ENCODE assay signal across 21 mouse cellular contexts in genomic region chr8:90513102-90513501, GRCm38 (mm10).
A peak's percentile ranks its signal among the peaks of the same experiment; 100 is the strongest.
DNase-seq lines count a peak whose midpoint lies in the region; ATAC-seq and TF ChIP-seq lines count a peak whose summit lies in the region.
"Had no signal": no experiment of that assay in that cellular context is flagged by ENCODE, and none has a peak within 500 bp of the region (broad histone marks: within the 10 kb centered on the region; RNA-seq: fewer than 3 reads in every experiment).

No protein-coding gene starts in this region.

- H3K27me3 ChIP-seq in cerebellum, adult 2 months (ENCODE audit: control insufficient read depth, insufficient read depth, low read length), result no peaks in the 10 kb centered on the region; the same call in 1 of the 2 replicates
- no peaks in the 10 kb centered on the region for H3K27me3 ChIP-seq in neural tube, embryonic 13.5 days
- H3K27me3 ChIP-seq in neural tube, embryonic 15.5 days (replicated peaks), result no peaks in the 10 kb centered on the region
- H3K27me3 ChIP-seq: heart, embryonic 12.5 days; liver, embryonic 12.5 days had no signal

- no peaks in the 10 kb centered on the region for H3K4me1 ChIP-seq in cerebellum, adult 2 months (ENCODE audit: control insufficient read depth, insufficient read depth, low read length)
- H3K4me1 ChIP-seq in neural tube, embryonic 13.5 days (replicated peaks), result peaks cover 25% of the 10 kb centered on the region
- H3K4me1 ChIP-seq in neural tube, embryonic 15.5 days, result peaks cover 19% of the 10 kb centered on the region
- H3K4me1 ChIP-seq: heart, embryonic 12.5 days; liver, embryonic 12.5 days had no signal

- no peak overlapping the region for H3K9ac ChIP-seq in neural tube, embryonic 13.5 days
- no peak overlapping the region for H3K9ac ChIP-seq in neural tube, embryonic 15.5 days (replicated peaks)
- H3K9ac ChIP-seq: heart, embryonic 12.5 days; liver, embryonic 12.5 days had no signal

- no peaks in the 10 kb centered on the region for H3K9me3 ChIP-seq in neural tube, embryonic 13.5 days
- H3K9me3 ChIP-seq in neural tube, embryonic 15.5 days (replicated peaks), result no peaks in the 10 kb centered on the region
- H3K9me3 ChIP-seq: heart, embryonic 12.5 days; liver, embryonic 12.5 days had no signal

- no peak overlapping the region for H3K4me2 ChIP-seq in neural tube, embryonic 13.5 days
- peak overlapping the region; percentile 19; the same call in 1 of the 2 replicates for H3K4me2 ChIP-seq in neural tube, embryonic 15.5 days
- H3K4me2 ChIP-seq: heart, embryonic 12.5 days; liver, embryonic 12.5 days had no signal

- peak; percentile 7 for DNase-seq in cerebellum, adult 9-10 months
- DNase-seq in cerebellum, adult 2 months, result no peak
- DNase-seq in layer of hippocampus, adult 11-12 months (ENCODE audit: low spot score), result peak; percentile 58
- DNase-seq in layer of hippocampus, adult 9-10 months (ENCODE audit: low spot score), result no peak
- no peak for DNase-seq in neural tube, embryonic 10.5 days (ENCODE audit: extremely low spot score, low spot score)
- DNase-seq: adrenal gland, adult 2 months; cerebellum, postnatal 36 days; gastrocnemius, adult 2 months; heart, postnatal 14 days; kidney, adult 2 months; kidney, postnatal 25 days; lung, adult 2 months; retina, postnatal 1 day; right cerebral cortex, postnatal 4 days had no signal

- H3K4me3 ChIP-seq in cerebellum, adult 2 months (replicated peaks; ENCODE audit: insufficient read depth, low read depth, low read length), result no peak overlapping the region
- no peak overlapping the region for H3K4me3 ChIP-seq in neural tube, embryonic 13.5 days
- no peak overlapping the region for H3K4me3 ChIP-seq in neural tube, embryonic 15.5 days (replicated peaks)
- H3K4me3 ChIP-seq: gastrocnemius, adult 2 months; heart, embryonic 12.5 days; liver, embryonic 12.5 days; myocyte had no signal

- H3K36me3 ChIP-seq in neural tube, embryonic 13.5 days, result no peaks in the 10 kb centered on the region
- no peaks in the 10 kb centered on the region for H3K36me3 ChIP-seq in neural tube, embryonic 15.5 days
- H3K36me3 ChIP-seq: heart, embryonic 12.5 days; liver, embryonic 12.5 days had no signal

- no peak overlapping the region for H3K27ac ChIP-seq in cerebellum, adult 2 months (ENCODE audit: insufficient read depth, low read length)
- peak overlapping the region; percentile 66 for H3K27ac ChIP-seq in neural tube, embryonic 13.5 days (replicated peaks)
- peak overlapping the region; percentile 68 for H3K27ac ChIP-seq in neural tube, embryonic 15.5 days (replicated peaks)
- H3K27ac ChIP-seq: gastrocnemius, adult 2 months; liver, embryonic 12.5 days had no signal

- TF ChIP-seq CTCF in cerebellum, adult 2 months (IDR thresholded peaks at IDR 0.05; ENCODE audit: borderline replicate concordance, insufficient read depth, low read depth, low read length), result no peak

- WGBS in cerebellum, adult 2 months, result 15% methylated on average over 8 of the region's 8 CpGs
- 37% methylated on average over 8 of the region's 8 CpGs for WGBS in neural tube, embryonic 13.5 days
- 37% methylated on average over 8 of the region's 8 CpGs for WGBS in neural tube, embryonic 15.5 days

- ATAC-seq in neural tube, embryonic 13.5 days (ENCODE audit: low read depth), result peak; percentile 84
- ATAC-seq in neural tube, embryonic 15.5 days (ENCODE audit: low FRiP score), result peak; percentile 84
- ATAC-seq in monocyte, adult 5-6 weeks (replicated peaks; ENCODE audit: insufficient number of reproducible peaks, low FRiP score, low TSS enrichment, poor library complexity, severe bottlenecking), result no peak
- ATAC-seq: inflammation-experienced regulatory T-cells, adult 6 months; liver, embryonic 12.5 days had no signal

- no peak for TF ChIP-seq POLR2A in cerebellum, adult 2 months (IDR thresholded peaks at IDR 0.05; ENCODE audit: borderline replicate concordance, insufficient read depth, low read length)

Comparison
In these comparisons a context has a peak if more than half of its experiments do, and no peak if none do; other contexts are left out.
1. DNase-seq: peak in cerebellum, adult 9-10 months (single experiment) and layer of hippocampus, adult 11-12 months (single experiment); none in cerebellum, adult 2 months (0 of 2), layer of hippocampus, adult 9-10 months (single experiment) and neural tube, embryonic 10.5 days (single experiment).